Mouse (Mus musculus) kidney, postnatal 36 days (tissue): Measurements from ENCODE around the gene Pdlim4.

Source experiments
- DNase-seq, 2 experiments: peaks; one replicate each; pipeline ENCODE4 v3.0.0; 2021 to 2022; ENCODE audit warnings: mixed read lengths in 2 of 2

The Pdlim4 gene

GRCm38 (mm10) chr11:54090091-54090879, 21.5 kb upstream of the Pdlim4 start:
- no peak for DNase-seq

- DNase-seq, result peak; percentile 87 to 93
Observed at GRCm38 (mm10) chr11:54088947-54089317, 20.1 kb upstream of the Pdlim4 start.

GRCm38 (mm10) chr11:54088253-54088946, 19.6 kb upstream of the Pdlim4 start:
- no peak for DNase-seq

- DNase-seq, result no peak
Observed at GRCm38 (mm10) chr11:54085816-54086215, 17.0 kb upstream of the Pdlim4 start.

- DNase-seq, result no peak
Observed at GRCm38 (mm10) chr11:54084976-54085375, 16.2 kb upstream of the Pdlim4 start.

- DNase-seq, result no peak
Observed at GRCm38 (mm10) chr11:54082725-54083124, 13.9 kb upstream of the Pdlim4 start.

DNA sequence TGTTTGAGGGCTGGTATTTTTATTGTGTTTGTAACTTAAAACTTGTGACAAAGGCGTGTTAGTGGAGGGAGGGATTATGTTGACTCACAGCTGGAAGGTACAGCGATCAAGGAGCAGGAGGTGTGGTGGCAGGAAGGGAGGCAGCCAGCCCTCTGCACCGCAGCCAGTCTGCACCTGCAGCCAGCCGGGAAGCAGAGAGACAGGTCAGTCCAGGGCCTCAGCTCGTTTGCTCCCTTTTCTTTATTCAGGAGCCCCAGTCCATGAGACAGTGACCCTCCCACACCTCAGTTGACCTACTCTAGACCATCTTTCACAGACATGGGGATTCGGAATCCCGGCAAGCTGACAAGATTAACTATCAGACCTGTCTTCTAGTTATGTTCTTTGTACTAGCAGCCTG, 11.6 kb upstream of the Pdlim4 start:
- DNase-seq, result no peak

DNA sequence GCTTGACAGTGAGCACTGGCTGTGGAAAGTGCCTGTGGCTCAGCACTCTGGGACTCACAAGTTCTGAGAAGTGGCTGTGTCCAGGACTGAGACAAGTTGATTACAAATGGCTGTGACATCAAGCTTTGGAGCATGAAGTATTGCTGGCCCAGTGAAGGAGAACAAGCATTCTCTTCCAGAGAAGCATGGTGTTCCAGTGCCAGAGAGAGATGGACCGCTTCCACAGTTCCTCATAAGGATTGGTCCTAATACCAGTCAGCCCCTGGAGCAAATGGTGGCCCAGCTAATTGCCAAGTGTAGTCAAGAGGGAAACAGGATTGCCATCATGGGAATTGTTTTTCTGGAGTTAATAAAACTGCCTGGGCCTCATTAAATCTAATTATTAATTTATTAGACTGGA, 7.3 kb upstream of the Pdlim4 start:
- no peak for DNase-seq

DNA sequence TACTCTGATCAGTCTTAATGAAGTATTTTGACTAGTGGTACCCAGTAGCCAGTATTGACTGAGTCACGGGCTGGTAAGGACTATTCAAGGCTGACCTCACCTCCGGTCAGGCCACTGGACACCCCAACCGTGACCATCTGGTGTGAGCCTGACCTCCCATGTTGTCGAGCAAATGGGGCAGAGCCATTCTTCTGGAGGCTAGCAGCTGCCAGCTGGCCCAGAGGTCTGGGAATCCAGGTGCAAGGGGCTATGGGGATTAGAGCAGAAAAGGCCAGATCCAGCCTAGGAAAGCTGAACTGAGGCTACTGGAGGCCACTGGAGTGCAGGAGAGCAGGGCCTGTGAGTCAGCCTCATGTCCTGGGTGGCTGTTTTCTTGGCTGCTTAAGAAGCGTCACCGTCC, 6.5 kb upstream of the Pdlim4 start:
- no peak for DNase-seq

DNA sequence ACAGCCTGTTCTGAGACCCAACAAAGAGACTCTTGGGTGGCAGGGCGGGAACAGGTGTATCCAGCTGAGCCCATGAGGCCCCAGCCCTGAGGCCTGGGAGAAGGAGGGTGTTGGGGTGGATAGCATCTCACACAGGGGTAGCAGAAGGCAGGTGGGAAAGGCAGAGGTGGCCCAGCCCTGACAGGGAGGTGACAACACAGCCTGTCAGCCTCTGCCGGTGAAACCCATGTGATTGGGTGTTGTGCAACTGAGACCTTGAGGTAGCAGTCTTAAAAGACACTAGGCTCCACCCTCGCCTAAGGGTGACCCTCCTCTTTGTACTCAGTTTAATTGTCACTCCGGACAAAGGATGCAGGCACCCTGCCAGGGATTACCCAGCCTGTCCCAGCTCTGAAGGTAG, 4.5 kb upstream of the Pdlim4 start:
- DNase-seq, result no peak

DNA sequence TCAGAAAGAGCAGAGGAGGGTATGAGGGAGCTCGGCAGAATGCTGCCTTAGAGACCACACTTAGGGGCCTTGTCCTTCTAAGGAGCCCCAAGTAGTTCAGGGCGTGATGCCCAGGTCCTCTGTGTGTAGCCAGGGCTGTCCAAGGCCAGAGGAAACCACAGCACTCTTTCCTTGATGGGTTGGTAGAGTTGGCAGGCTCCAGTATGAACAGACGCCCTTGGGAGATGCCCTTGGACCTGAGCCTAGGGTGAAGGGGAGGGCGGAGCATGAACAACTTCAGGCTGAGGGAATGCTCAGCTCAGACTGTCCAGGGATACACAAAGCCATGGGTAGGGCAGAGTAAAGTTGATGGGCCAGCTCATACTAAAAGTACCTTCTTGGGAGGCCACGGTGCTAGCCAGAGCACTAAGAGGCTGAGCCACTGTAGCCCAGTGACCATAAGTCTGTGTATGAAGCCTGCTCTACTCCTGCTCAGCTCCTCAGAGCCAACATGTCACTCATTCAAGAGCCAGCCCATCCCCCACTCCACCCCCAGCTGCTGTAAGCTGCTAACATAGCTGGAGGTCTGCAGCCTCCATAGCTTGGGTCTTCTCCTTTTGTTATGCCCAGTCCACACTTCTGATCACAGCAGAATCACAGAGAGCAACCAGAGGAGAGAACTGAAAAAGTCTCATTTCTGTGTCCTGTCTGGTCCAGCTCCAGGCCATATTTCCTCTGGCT, 3.1 kb upstream of the Pdlim4 start:
- DNase-seq, result no peak

DNA sequence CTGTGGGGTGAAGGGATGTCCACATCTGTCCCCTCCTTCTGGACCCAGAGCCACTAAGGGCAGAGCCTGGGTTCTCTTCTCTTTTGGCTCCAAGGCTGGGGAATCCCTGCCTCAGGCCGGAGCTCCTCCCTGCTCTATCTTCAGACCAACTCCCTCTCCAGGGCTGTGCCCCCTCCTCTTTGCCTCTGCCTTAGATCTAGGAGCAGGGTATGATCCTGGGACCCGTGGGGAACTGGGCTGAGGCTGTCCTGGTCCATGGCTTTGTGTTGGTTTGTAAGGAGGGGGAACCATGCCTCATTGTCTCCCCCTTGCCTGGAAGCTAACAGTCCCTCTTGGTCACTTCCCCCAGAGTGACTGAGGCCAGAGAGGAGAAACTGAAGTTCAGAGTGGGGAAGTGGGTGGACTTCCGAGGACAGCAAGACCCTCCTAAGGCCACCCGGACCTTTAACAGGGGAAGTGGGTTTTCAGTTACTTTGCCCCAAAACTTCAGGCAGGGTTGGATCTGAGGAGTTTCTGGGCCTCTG, 756 bp downstream of the Pdlim4 start:
- no peak for DNase-seq

- DNase-seq, result no peak
Observed at GRCm38 (mm10) chr11:54067318-54067995, 1.4 kb downstream of the Pdlim4 start.

GRCm38 (mm10) chr11:54066400-54066799, 2.4 kb downstream of the Pdlim4 start:
- DNase-seq, result no peak

DNA sequence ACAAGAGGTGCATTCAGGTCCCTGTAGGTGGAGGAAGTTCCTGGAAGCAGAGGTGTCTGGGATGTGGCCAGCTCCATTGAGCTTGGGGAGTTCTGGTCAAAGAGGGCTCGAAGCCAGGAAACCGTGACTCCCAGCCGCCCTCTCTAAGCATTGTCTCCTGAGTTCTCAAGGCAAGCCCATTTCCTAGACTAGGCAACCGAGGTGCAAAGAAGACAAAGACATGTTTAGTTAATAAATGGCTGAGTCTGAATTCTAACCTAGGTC, 3.0 kb downstream of the Pdlim4 start:
- DNase-seq, result no peak

- no peak for DNase-seq
Observed at GRCm38 (mm10) chr11:54065106-54065914, 3.5 kb downstream of the Pdlim4 start.

- DNase-seq, result no peak
Observed at GRCm38 (mm10) chr11:54064412-54064978, 4.3 kb downstream of the Pdlim4 start.

DNA sequence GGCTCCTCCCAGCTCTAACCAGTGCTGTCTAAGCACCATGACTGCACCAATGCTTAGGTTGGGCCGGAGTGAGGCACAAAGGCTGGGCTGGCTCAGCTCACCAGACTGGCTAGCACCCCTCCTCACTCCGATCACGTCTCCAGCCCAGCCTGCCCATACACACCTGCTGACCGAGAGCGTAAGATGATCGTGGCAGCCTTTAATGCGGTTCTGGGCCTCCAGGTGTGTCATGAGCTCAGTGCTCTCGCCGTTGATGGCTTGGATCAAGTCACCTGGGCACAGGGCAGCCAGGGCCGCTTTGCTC, 5.4 kb downstream of the Pdlim4 start:
- no peak for DNase-seq

DNA sequence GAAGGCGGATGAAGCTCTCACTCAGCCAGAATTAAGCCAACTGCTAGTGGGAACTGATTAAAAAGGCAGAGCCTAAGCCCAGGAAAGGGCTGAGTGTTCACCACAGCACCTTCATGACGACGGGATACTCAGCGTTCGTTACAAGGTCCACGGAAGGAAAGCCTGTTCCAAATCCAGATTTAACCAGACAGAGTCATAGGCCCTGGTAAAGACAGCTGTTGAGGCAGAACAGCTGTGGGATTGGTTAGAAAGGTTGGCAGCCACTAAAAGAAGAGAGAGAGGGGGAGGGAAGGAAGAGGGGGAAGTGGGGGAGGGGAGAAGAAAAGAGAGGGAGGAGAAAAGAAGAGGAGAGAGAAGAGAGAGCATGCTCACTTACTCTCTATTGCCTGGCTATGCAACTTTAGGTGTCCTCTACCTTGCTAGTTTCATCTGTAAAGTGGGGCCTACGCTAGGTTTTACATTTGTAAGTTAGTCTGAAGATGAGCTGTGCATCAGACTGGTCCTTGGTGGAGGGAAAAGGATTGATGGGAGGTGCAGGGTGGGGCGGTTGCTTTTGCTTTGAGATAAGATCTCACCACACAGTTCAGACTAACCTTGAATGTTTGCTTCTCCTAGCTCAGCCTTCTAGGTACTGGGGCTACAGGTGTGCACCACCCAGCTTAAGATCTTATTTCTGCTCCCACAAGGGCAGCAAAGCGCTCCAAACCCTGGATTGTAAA, 5.9 kb downstream of the Pdlim4 start:
- DNase-seq, result peak; percentile 27 to 47

- DNase-seq, result peak; percentile 31 to 64
Observed at GRCm38 (mm10) chr11:54062086-54062752, 6.6 kb downstream of the Pdlim4 start.

DNA sequence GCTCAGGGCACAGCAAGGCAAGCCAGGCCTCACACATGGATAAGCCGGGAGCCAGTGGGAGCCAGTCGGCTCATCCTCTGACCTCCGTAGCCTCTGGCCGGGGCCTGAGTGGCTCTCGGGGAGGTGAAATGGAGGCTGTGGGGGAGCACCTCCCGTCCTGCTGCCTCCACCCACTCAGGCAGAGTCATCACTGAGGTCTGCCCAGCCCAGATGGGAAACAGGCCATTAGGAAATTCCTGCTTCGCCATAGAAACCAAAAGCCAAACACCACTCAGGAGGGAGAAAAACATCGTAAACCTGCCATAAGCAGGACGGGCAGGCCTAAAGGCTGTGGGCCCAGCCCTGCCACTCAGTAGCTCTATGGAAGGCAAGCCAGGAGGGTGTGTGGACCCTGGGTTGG, 8.5 kb downstream of the Pdlim4 start:
- DNase-seq, result peak; percentile 54 to 63
